Mouse (Mus musculus): ENCODE measurements around the gene Sh3bgrl2. TPM values are rescaled to one million over a fixed set of nuclear protein-coding genes. Genes with fewer than 3 reads are reported as not detected.

The Sh3bgrl2 gene
- 10.0 and 11.4 TPM in 2 replicates for polyA plus RNA-seq (2015; fragmentation: Nextera tagmentation; extraction: Ambion mirVana)

GRCm38 (mm10) chr9:83547830-83548689, at the start of gene Sh3bgrl2:
TSS of gene Sh3bgrl2 (plus strand) at chr9:83548327.

Other genes starting within 250 kb of the Sh3bgrl2 start
- gene Lca5, start 107.2 kb upstream of the Sh3bgrl2 start, polyA plus RNA-seq (2015; fragmentation: Nextera tagmentation; extraction: Ambion mirVana), result 7.1 and 7.2 TPM in 2 replicates